Mouse (Mus musculus) hematopoietic multipotent progenitor cell, adult 10-12 weeks (in vitro differentiated cells): ENCODE results near the gene Exoc7. TPM values are rescaled to one million over a fixed set of nuclear protein-coding genes. Genes with fewer than 3 reads are reported as not detected.

Experiments
- polyA plus RNA-seq: library from polyadenylated mRNA; stranded (reverse); fragments of >175 nt; gene quantifications from 2 replicates; pipeline ENCODE4 v1.2.3, GENCODE M21; 2012; ENCODE audit warnings: low replicate concordance

The Exoc7 gene
- polyA plus RNA-seq: 16.1 and 18.5 TPM in 2 replicates

GRCm38 (mm10) chr11:116307019-116307725, at the start of gene Exoc7:
Gene Exoc7 (minus strand): TSS chr11:116307233.

GRCm38 (mm10) chr11:116335244-116336036, 28.4 kb upstream of the Exoc7 start, which contains the start of gene Foxj1:
Gene Foxj1 (minus strand): TSS chr11:116335399.

GRCm38 (mm10) chr11:116280751-116281663, 26.0 kb downstream of the Exoc7 start, which contains the start of gene Galr2:
Gene Galr2 (plus strand): TSS chr11:116280939.

GRCm38 (mm10) chr11:116274045-116274666, 32.9 kb downstream of the Exoc7 start, which contains the start of gene Srp68:
Gene Srp68 (minus strand): TSS chr11:116274217.

Other genes starting within 250 kb of the Exoc7 start
- gene Unc13d, start 229.3 kb downstream of the Exoc7 start, polyA plus RNA-seq: 139 and 389 TPM in 2 replicates
- 508 and 688 TPM in 2 replicates for gene Wbp2, start 220.2 kb downstream of the Exoc7 start, polyA plus RNA-seq
- 5.8 and 8.8 TPM in 2 replicates for gene Trim47, start 180.0 kb downstream of the Exoc7 start, polyA plus RNA-seq
- gene Trim65, start 176.1 kb downstream of the Exoc7 start, polyA plus RNA-seq: 10.8 and 13.2 TPM in 2 replicates
- gene Mrpl38, start 168.4 kb downstream of the Exoc7 start, polyA plus RNA-seq: 62.8 and 112 TPM in 2 replicates
- 14.2 and 19.6 TPM in 2 replicates for gene Fbf1, start 139.1 kb downstream of the Exoc7 start, polyA plus RNA-seq
- 97.8 and 110 TPM in 2 replicates for gene Ten1, start 108.4 kb downstream of the Exoc7 start, polyA plus RNA-seq
- 2.6 and 2.8 TPM in 2 replicates for gene Acox1, start 108.2 kb downstream of the Exoc7 start, polyA plus RNA-seq
- 0.19 and 0.62 TPM in 2 replicates for gene Evpl, start 69.2 kb downstream of the Exoc7 start, polyA plus RNA-seq
- 17.7 and 20.3 TPM in 2 replicates for gene Srp68, start 33.0 kb downstream of the Exoc7 start, polyA plus RNA-seq
- not detected in 2 replicates for gene Galr2, start 26.3 kb downstream of the Exoc7 start, polyA plus RNA-seq
- gene Foxj1, start 28.2 kb upstream of the Exoc7 start, polyA plus RNA-seq: 0.47 and 0.99 TPM in 2 replicates
- 10.1 and 26.1 TPM in 2 replicates for gene Rnf157, start 105.8 kb upstream of the Exoc7 start, polyA plus RNA-seq
- gene Ubald2, start 126.9 kb upstream of the Exoc7 start, polyA plus RNA-seq: 297 and 674 TPM in 2 replicates
- not detected in 2 replicates for gene Qrich2, start 159.0 kb upstream of the Exoc7 start, polyA plus RNA-seq
- 44.6 and 120 TPM in 2 replicates for gene Prpsap1, start 187.0 kb upstream of the Exoc7 start, polyA plus RNA-seq
- gene Sphk1, start 223.7 kb upstream of the Exoc7 start, polyA plus RNA-seq: 5.9 and 27.5 TPM in 2 replicates